Mouse (Mus musculus) inflammation-experienced regulatory T-cells, adult 6 months (primary cell): ENCODE data around the gene Pdk4. TPM values are rescaled to one million over a fixed set of nuclear protein-coding genes. Genes with fewer than 3 reads are reported as not detected.

Experiments
- ATAC-seq: one replicate; pipeline ENCODE4 v1.8.0; 2017
- polyA plus RNA-seq, 3 experiments: library from polyadenylated mRNA; unstranded; fragments of 100-300 nt; shearing (Covaris generic); gene quantifications; one replicate each; pipeline ENCODE4 v1.2.1; 2017

The Pdk4 gene
- not detected for polyA plus RNA-seq

GRCm38 (mm10) chr6:5495961-5496853 is at the start of gene Pdk4:
Gene Pdk4 (minus strand): TSS chr6:5496309.
- ATAC-seq = no peak

GRCm38 (mm10) chr6:5537855-5538365 is 41.8 kb upstream of the Pdk4 start:
- ATAC-seq = no peak

GRCm38 (mm10) chr6:5535754-5536153 is 39.6 kb upstream of the Pdk4 start:
- ATAC-seq = no peak

- no peak for ATAC-seq
Observed at GRCm38 (mm10) chr6:5517091-5517490, 21.0 kb upstream of the Pdk4 start.

- no peak for ATAC-seq
Observed at GRCm38 (mm10) chr6:5509757-5510156, 13.6 kb upstream of the Pdk4 start.

- no peak for ATAC-seq
Observed at GRCm38 (mm10) chr6:5509303-5509702, 13.2 kb upstream of the Pdk4 start.

GRCm38 (mm10) chr6:5507821-5508220 is 11.7 kb upstream of the Pdk4 start:
- no peak for ATAC-seq

- no peak for ATAC-seq
Observed at GRCm38 (mm10) chr6:5506271-5506670, 10.2 kb upstream of the Pdk4 start.

GRCm38 (mm10) chr6:5502810-5503209 is 6.7 kb upstream of the Pdk4 start:
- no peak for ATAC-seq

GRCm38 (mm10) chr6:5501551-5501950 is 5.4 kb upstream of the Pdk4 start:
- no peak for ATAC-seq

- ATAC-seq = no peak
Observed at GRCm38 (mm10) chr6:5498740-5499139, 2.6 kb upstream of the Pdk4 start.

- no peak for ATAC-seq
Observed at GRCm38 (mm10) chr6:5496854-5497235, 736 bp upstream of the Pdk4 start.

GRCm38 (mm10) chr6:5485028-5485427 is 11.1 kb downstream of the Pdk4 start:
- no peak for ATAC-seq

GRCm38 (mm10) chr6:5482270-5482783 is 13.8 kb downstream of the Pdk4 start:
- no peak for ATAC-seq

- ATAC-seq = no peak
Observed at GRCm38 (mm10) chr6:5481066-5481465, 15.0 kb downstream of the Pdk4 start.

- no peak for ATAC-seq
Observed at GRCm38 (mm10) chr6:5474021-5474420, 22.1 kb downstream of the Pdk4 start.

GRCm38 (mm10) chr6:5472692-5473091 is 23.4 kb downstream of the Pdk4 start:
- no peak for ATAC-seq

- ATAC-seq = no peak
Observed at GRCm38 (mm10) chr6:5470480-5471318, 25.4 kb downstream of the Pdk4 start.

- ATAC-seq = no peak
Observed at GRCm38 (mm10) chr6:5455836-5456235, 40.3 kb downstream of the Pdk4 start.

- ATAC-seq = no peak
Observed at GRCm38 (mm10) chr6:5449878-5450277, 46.2 kb downstream of the Pdk4 start.

GRCm38 (mm10) chr6:5448396-5448795 is 47.7 kb downstream of the Pdk4 start:
- no peak for ATAC-seq

- ATAC-seq = no peak
Observed at GRCm38 (mm10) chr6:5447546-5447945, 48.6 kb downstream of the Pdk4 start.

GRCm38 (mm10) chr6:5447013-5447412 is 49.1 kb downstream of the Pdk4 start:
- ATAC-seq = no peak
